Mouse (Mus musculus) common myeloid progenitor, adult 5-6 weeks (primary cell): ENCODE results near the gene Kcnd3. TPM values are rescaled to one million over a fixed set of nuclear protein-coding genes. Genes with fewer than 3 reads are reported as not detected.

ENCODE experiments used
- ATAC-seq: replicated peaks from 2 replicates; pipeline ENCODE4 v1.8.0; 2016; ENCODE audit warnings: low read depth, mild to moderate bottlenecking, moderate TSS enrichment, inconsistent platforms; ENCODE audit not compliant: poor library complexity, severe bottlenecking
- total RNA-seq: library from RNA; stranded (forward); fragments of 200-1000, 187-1606 nt; gene quantifications from 2 replicates; pipeline ENCODE4 v1.2.3, GENCODE M21; 2017

Kcnd3 gene
- total RNA-seq, 1 experiment from 2014 or later = not detected

- ATAC-seq = no peak
Measured at GRCm38 (mm10) chr3:105569950-105570349, 117.8 kb downstream of the Kcnd3 start.

GRCm38 (mm10) chr3:105570818-105571217 lies 118.7 kb downstream of the Kcnd3 start:
- ATAC-seq = no peak

- no peak for ATAC-seq
Measured at GRCm38 (mm10) chr3:105571944-105572343, 119.8 kb downstream of the Kcnd3 start.

- ATAC-seq = no peak
Measured at GRCm38 (mm10) chr3:105573156-105573555, 121.0 kb downstream of the Kcnd3 start.

- ATAC-seq = no peak
Measured at GRCm38 (mm10) chr3:105578320-105578719, 126.2 kb downstream of the Kcnd3 start.

GRCm38 (mm10) chr3:105581119-105581518 lies 129.0 kb downstream of the Kcnd3 start:
- no peak for ATAC-seq

- no peak for ATAC-seq
Measured at GRCm38 (mm10) chr3:105585734-105586159, 133.6 kb downstream of the Kcnd3 start.

- no peak for ATAC-seq
Measured at GRCm38 (mm10) chr3:105590056-105590672, 138.0 kb downstream of the Kcnd3 start.

- ATAC-seq = no peak
Measured at GRCm38 (mm10) chr3:105591766-105592165, 139.6 kb downstream of the Kcnd3 start.

GRCm38 (mm10) chr3:105592246-105592645 lies 140.1 kb downstream of the Kcnd3 start:
- no peak for ATAC-seq

GRCm38 (mm10) chr3:105600483-105600882 lies 148.4 kb downstream of the Kcnd3 start:
- no peak for ATAC-seq

GRCm38 (mm10) chr3:105602966-105603365 lies 150.8 kb downstream of the Kcnd3 start:
- no peak for ATAC-seq

GRCm38 (mm10) chr3:105605726-105606125 lies 153.6 kb downstream of the Kcnd3 start:
- no peak for ATAC-seq

GRCm38 (mm10) chr3:105608857-105609256 lies 156.7 kb downstream of the Kcnd3 start:
- no peak for ATAC-seq

GRCm38 (mm10) chr3:105611531-105612422 lies 159.6 kb downstream of the Kcnd3 start:
- ATAC-seq = no peak

GRCm38 (mm10) chr3:105612423-105612814 lies 160.3 kb downstream of the Kcnd3 start:
- no peak for ATAC-seq

- ATAC-seq = no peak
Measured at GRCm38 (mm10) chr3:105616861-105617743, 165.0 kb downstream of the Kcnd3 start.

- no peak for ATAC-seq
Measured at GRCm38 (mm10) chr3:105621154-105621553, 169.0 kb downstream of the Kcnd3 start.

- ATAC-seq = no peak
Measured at GRCm38 (mm10) chr3:105623137-105623536, 171.0 kb downstream of the Kcnd3 start.

GRCm38 (mm10) chr3:105625961-105626360 lies 173.8 kb downstream of the Kcnd3 start:
- ATAC-seq = no peak
